Mouse (Mus musculus) thymus, adult 2 months (tissue): ENCODE data around the gene Zfp825.
"Not testable (repeated sequence)": the region's sequence is repeated elsewhere in the genome, so short reads cannot be mapped to it uniquely, and the experiment has no call there.

Experiments used
- CTCF ChIP-seq: fragments of 200-500 bp; IDR thresholded peaks from 2 replicates; pipeline ENCODE4 v1.5.1; 2012; ENCODE audit warnings: mild to moderate bottlenecking, control low read depth, low read length, moderate library complexity, borderline replicate concordance; ENCODE audit not compliant: control insufficient read depth, poor library complexity, insufficient read depth; ENCODE audit errors: extremely low read depth
- POLR2A ChIP-seq: fragments of 200-500 bp; IDR thresholded peaks from 2 replicates; pipeline ENCODE4 v1.6.1; 2012; ENCODE audit warnings: mild to moderate bottlenecking, low read length, control low read depth, moderate library complexity; ENCODE audit not compliant: control insufficient read depth, poor library complexity, insufficient read depth; ENCODE audit errors: extremely low read depth

GRCm38 (mm10) chr13:74522141-74522480 lies 28.3 kb upstream of the Zfp825 start:
- TF ChIP-seq CTCF, POLR2A: not testable (repeated sequence)
